Mouse (Mus musculus): ENCODE measurements around the gene Pigq. TPM values are rescaled to one million over a fixed set of nuclear protein-coding genes. Genes with fewer than 3 reads are reported as not detected.

The Pigq gene
- polyA plus RNA-seq, 1 experiment from 2014 or later: 75.6 TPM

GRCm38 (mm10) chr17:25942597-25943151, 2.1 kb downstream of the Pigq start:
- DNase-seq (ENCODE audit: extremely low spot score, low spot score): no peak
- Histone ChIP-seq H3K27me3 (ENCODE audit: poor library complexity, severe bottlenecking) (peaks cover 4% of the 10 kb centered on the region; the same call in 1 of the 2 replicates), H3K4me1 (peaks cover 57% of the 10 kb centered on the region), H3K27ac (peak overlapping the region; percentile 97), H3K9me3 (no peaks in the 10 kb centered on the region), H3K4me3 (peak overlapping the region; percentile 94), H3K36me3 (replicated peaks) (peaks cover 16% of the 10 kb centered on the region)
- 81% methylated on average over 2 of the region's 2 CpGs for WGBS

- DNase-seq (ENCODE audit: extremely low spot score, low spot score): peak; percentile 77
- H3K27me3 ChIP-seq (ENCODE audit: poor library complexity, severe bottlenecking): no peaks in the 10 kb centered on the region
- 3% methylated on average over 54 of the region's 54 CpGs for WGBS
- no peaks in the 10 kb centered on the region for H3K9me3 ChIP-seq
- H3K4me3 ChIP-seq: peak overlapping the region; percentile 94
- peaks cover 26% of the 10 kb centered on the region for H3K36me3 ChIP-seq (replicated peaks)
- H3K4me1 ChIP-seq: peaks cover 57% of the 10 kb centered on the region
- H3K27ac ChIP-seq: peak overlapping the region; percentile 97
These were observed 3.1 kb downstream of the Pigq start for GRCm38 (mm10) chr17:25941511-25942241.

- no peak overlapping the region for H3K27ac ChIP-seq
- no peaks in the 10 kb centered on the region for H3K9me3 ChIP-seq
- no peak overlapping the region for H3K4me3 ChIP-seq
- H3K27me3 ChIP-seq (ENCODE audit: poor library complexity, severe bottlenecking): no peaks in the 10 kb centered on the region
- H3K4me1 ChIP-seq: no peaks in the 10 kb centered on the region
- H3K36me3 ChIP-seq (replicated peaks): peaks cover 95% of the 10 kb centered on the region
- DNase-seq (ENCODE audit: extremely low spot score, low spot score): no peak
- 91% methylated on average over 1 of the region's 1 CpGs for WGBS
These were observed 10.2 kb downstream of the Pigq start for GRCm38 (mm10) chr17:25934526-25934925.

- 83% methylated on average over 2 of the region's 2 CpGs for WGBS
These were observed 19.4 kb downstream of the Pigq start for GRCm38 (mm10) chr17:25925348-25925747.

GRCm38 (mm10) chr17:25922120-25922519, 22.6 kb downstream of the Pigq start:
- 87% methylated on average over 5 of the region's 5 CpGs for WGBS
- DNase-seq (ENCODE audit: extremely low spot score, low spot score): no peak

More at GRCm38 (mm10) chr17:25925348-25925747, 19.4 kb downstream of the Pigq start:
- Histone ChIP-seq H3K4me3 (no peak overlapping the region), H3K9me3 (no peaks in the 10 kb centered on the region), H3K36me3 (replicated peaks) (peaks cover 50% of the 10 kb centered on the region), H3K27me3 (ENCODE audit: poor library complexity, severe bottlenecking) (no peaks in the 10 kb centered on the region), H3K27ac (no peak overlapping the region), H3K4me1 (peaks cover 10% of the 10 kb centered on the region)
- no peak for DNase-seq (ENCODE audit: extremely low spot score, low spot score)

GRCm38 (mm10) chr17:25919786-25920642, 24.7 kb downstream of the Pigq start:
- under 1% methylated on average over 40 of the region's 40 CpGs for WGBS
- Histone ChIP-seq H3K9me3 (no peaks in the 10 kb centered on the region), H3K27ac (peak overlapping the region; percentile 91), H3K27me3 (ENCODE audit: poor library complexity, severe bottlenecking) (no peaks in the 10 kb centered on the region), H3K4me3 (peak overlapping the region; percentile 98), H3K4me1 (peaks cover 27% of the 10 kb centered on the region), H3K36me3 (replicated peaks) (peaks cover 20% of the 10 kb centered on the region)
- DNase-seq (ENCODE audit: extremely low spot score, low spot score): peak; percentile 99

More at GRCm38 (mm10) chr17:25922120-25922519, 22.6 kb downstream of the Pigq start:
- Histone ChIP-seq H3K27ac (no peak overlapping the region), H3K9me3 (no peaks in the 10 kb centered on the region), H3K36me3 (replicated peaks) (peaks cover 28% of the 10 kb centered on the region), H3K4me3 (no peak overlapping the region), H3K4me1 (peaks cover 27% of the 10 kb centered on the region), H3K27me3 (ENCODE audit: poor library complexity, severe bottlenecking) (no peaks in the 10 kb centered on the region)

- Histone ChIP-seq H3K4me1 (peaks cover 27% of the 10 kb centered on the region), H3K27ac (peak within 1 kb of the TSS; percentile 91), H3K4me3 (peak within 1 kb of the TSS; percentile 98), H3K36me3 (replicated peaks) (peaks cover 20% of the 10 kb centered on the region), H3K27me3 (ENCODE audit: poor library complexity, severe bottlenecking) (no peaks in the 10 kb centered on the region), H3K9me3 (no peaks in the 10 kb centered on the region)
- WGBS: under 1% methylated on average over 78 of the region's 78 CpGs
- DNase-seq (ENCODE audit: extremely low spot score, low spot score): peak; percentile 46
These were observed 25.5 kb downstream of the Pigq start, which contains the start of gene Rab40c for GRCm38 (mm10) chr17:25919144-25919785. Gene Rab40c, minus strand, starts transcription at chr17:25919727.

GRCm38 (mm10) chr17:25918037-25918750, 26.5 kb downstream of the Pigq start:
- no peak for DNase-seq (ENCODE audit: extremely low spot score, low spot score)
- no peaks in the 10 kb centered on the region for H3K27me3 ChIP-seq (ENCODE audit: poor library complexity, severe bottlenecking)
- peaks cover 24% of the 10 kb centered on the region for H3K36me3 ChIP-seq (replicated peaks)
- 91% methylated on average over 9 of the region's 9 CpGs for WGBS
- no peaks in the 10 kb centered on the region for H3K9me3 ChIP-seq
- peaks cover 27% of the 10 kb centered on the region for H3K4me1 ChIP-seq
- peak overlapping the region; percentile 98 for H3K4me3 ChIP-seq
- no peak overlapping the region for H3K27ac ChIP-seq

- Histone ChIP-seq H3K27me3 (ENCODE audit: poor library complexity, severe bottlenecking) (no peaks in the 10 kb centered on the region), H3K27ac (no peak overlapping the region), H3K36me3 (replicated peaks) (peaks cover 26% of the 10 kb centered on the region), H3K4me1 (peaks cover 27% of the 10 kb centered on the region), H3K4me3 (no peak overlapping the region), H3K9me3 (no peaks in the 10 kb centered on the region)
- 92% methylated on average over 8 of the region's 8 CpGs for WGBS
- DNase-seq (ENCODE audit: extremely low spot score, low spot score): no peak
These were observed 27.6 kb downstream of the Pigq start for GRCm38 (mm10) chr17:25916931-25917647.

GRCm38 (mm10) chr17:25914295-25914694, 30.4 kb downstream of the Pigq start:
- Histone ChIP-seq H3K4me3 (no peak overlapping the region), H3K27ac (no peak overlapping the region), H3K27me3 (ENCODE audit: poor library complexity, severe bottlenecking) (no peaks in the 10 kb centered on the region), H3K4me1 (peaks cover 16% of the 10 kb centered on the region), H3K9me3 (no peaks in the 10 kb centered on the region), H3K36me3 (replicated peaks) (peaks cover 32% of the 10 kb centered on the region)
- WGBS: 93% methylated on average over 4 of the region's 4 CpGs
- DNase-seq (ENCODE audit: extremely low spot score, low spot score): no peak

- Histone ChIP-seq H3K9me3 (no peaks in the 10 kb centered on the region), H3K27me3 (ENCODE audit: poor library complexity, severe bottlenecking) (no peaks in the 10 kb centered on the region), H3K4me3 (no peak overlapping the region), H3K27ac (no peak overlapping the region), H3K36me3 (replicated peaks) (peaks cover 32% of the 10 kb centered on the region), H3K4me1 (peaks cover 13% of the 10 kb centered on the region)
- no peak for DNase-seq (ENCODE audit: extremely low spot score, low spot score)
- 97% methylated on average over 1 of the region's 1 CpGs for WGBS
These were observed 30.9 kb downstream of the Pigq start for GRCm38 (mm10) chr17:25913877-25914275.
